Mouse (Mus musculus): ENCODE data around the gene Stap2. TPM values are rescaled to one million over a fixed set of nuclear protein-coding genes. Genes with fewer than 3 reads are reported as not detected.

The Stap2 gene
- polyA plus RNA-seq, 1 experiment from 2014 or later, result 15.9 TPM

DNA sequence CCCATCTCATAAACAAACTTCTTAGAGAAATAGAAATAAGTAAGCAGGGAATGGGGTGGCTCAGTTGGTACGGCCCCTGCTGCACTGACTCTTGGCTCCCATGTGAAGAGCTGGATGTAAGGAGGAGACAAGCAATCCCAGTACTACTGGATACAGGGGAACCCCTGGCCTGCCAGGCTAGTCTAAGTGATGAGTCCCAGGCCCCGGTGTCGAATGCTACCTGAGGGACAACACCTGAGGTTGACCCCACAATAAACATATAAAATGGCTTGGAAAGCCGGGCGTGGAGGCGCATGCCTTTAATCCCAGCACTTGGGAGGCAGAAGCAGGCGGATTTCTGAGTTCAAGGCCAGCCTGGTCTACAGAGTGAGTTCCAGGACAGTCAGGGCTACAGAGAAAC, 26.0 kb upstream of the Stap2 start:
- peaks cover 44% of the 10 kb centered on the region for H3K36me3 ChIP-seq (ENCODE audit: control insufficient read depth, insufficient read depth, low read length)
- H3K4me3 ChIP-seq (ENCODE audit: control insufficient read depth in 1 of 2, insufficient read depth in 1 of 2, low read depth in 1 of 2, low read length in 2 of 2), result no peak overlapping the region
- no peak for ATAC-seq (ENCODE audit: insufficient number of reproducible peaks, insufficient read depth, low FRiP score, low read depth)
- no peaks in the 10 kb centered on the region for H3K27me3 ChIP-seq (ENCODE audit: control insufficient read depth, insufficient read depth, low read length)
- H3K27ac ChIP-seq (replicated peaks in 1 of 2; ENCODE audit: control insufficient read depth in 1 of 2, insufficient read depth in 1 of 2, low read depth in 2 of 2, low read length in 2 of 2), result peak overlapping the region; percentile 14 to 39; a peak in 1 of 4 replicates
- peaks cover 13 to 19% of the 10 kb centered on the region in 2 experiments; a peak in 3 of 4 replicates for H3K4me1 ChIP-seq (ENCODE audit: control insufficient read depth in 2 of 2, insufficient read depth in 2 of 2, low read length in 2 of 2)
- H3K9me3 ChIP-seq (ENCODE audit: control insufficient read depth, low read length), result no peaks in the 10 kb centered on the region
- WGBS, result 93% methylated on average over 7 of the region's 7 CpGs
- H3K9ac ChIP-seq (ENCODE audit: low read length), result no peak overlapping the region
- H3K4me2 ChIP-seq (ENCODE audit: low read length), result no peak overlapping the region

DNA sequence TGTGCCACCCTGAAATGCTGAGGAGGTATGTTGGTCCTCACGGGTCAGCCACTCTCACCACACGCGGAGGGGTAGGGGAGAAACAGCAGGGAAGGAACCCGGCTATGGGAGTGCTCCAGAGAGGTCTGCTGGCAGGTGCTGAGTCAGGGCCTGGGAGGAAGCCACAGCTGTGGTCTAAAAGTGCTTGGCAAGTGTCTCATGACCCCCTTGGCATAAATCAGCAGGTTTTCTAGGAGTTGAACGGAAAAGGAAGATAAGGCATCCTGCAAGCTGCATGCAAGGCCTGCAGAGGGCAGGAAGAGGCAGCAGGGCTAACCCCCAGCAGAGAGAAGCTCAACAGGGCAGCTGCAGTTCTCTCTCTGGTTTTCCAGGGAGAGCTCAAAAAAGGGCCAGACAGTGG, 25.5 kb upstream of the Stap2 start:
- Histone ChIP-seq H3K4me2 (ENCODE audit: low read length) (no peak overlapping the region), H3K36me3 (ENCODE audit: control insufficient read depth, insufficient read depth, low read length) (peaks cover 44% of the 10 kb centered on the region), H3K27me3 (ENCODE audit: control insufficient read depth, insufficient read depth, low read length) (no peaks in the 10 kb centered on the region)

DNA sequence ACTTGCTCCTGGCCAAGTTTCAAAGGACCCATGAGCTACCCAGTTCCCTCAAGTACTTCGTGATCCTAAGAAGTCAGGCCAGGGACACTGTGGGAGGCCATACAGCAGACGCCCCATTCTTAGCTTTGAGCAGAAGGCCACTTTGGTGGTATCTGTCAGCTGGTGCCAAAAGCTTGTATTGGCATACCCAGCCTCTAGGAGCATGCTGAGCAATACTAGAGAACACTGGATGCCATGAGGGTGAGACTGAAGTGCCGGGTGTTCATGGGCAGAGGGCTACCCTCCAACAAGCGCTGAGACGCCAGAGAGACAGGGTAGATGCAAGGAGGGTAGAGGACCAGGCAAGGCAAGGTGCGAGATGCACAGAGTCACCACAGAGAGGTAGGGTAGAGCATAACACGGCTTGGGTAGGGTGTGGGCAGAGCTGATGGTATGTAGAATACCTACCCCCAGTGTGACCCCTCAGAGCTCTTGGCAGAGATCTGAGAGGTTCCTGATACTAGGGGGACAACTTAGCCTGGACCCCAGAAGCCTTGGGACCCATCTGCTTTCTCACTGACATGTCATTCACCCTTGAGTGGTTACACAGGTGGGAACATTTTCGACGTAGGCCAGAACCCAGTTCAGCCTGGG, 25.0 kb upstream of the Stap2 start:
- Histone ChIP-seq H3K4me3 (ENCODE audit: control insufficient read depth in 1 of 2, insufficient read depth in 1 of 2, low read depth in 1 of 2, low read length in 2 of 2) (no peak overlapping the region), H3K9me3 (ENCODE audit: control insufficient read depth, low read length) (no peaks in the 10 kb centered on the region), H3K9ac (ENCODE audit: low read length) (no peak overlapping the region), H3K4me1 (ENCODE audit: control insufficient read depth in 2 of 2, insufficient read depth in 2 of 2, low read length in 2 of 2) (peaks cover 20 to 29% of the 10 kb centered on the region in 2 experiments), H3K36me3 (ENCODE audit: control insufficient read depth, insufficient read depth, low read length) (peaks cover 44% of the 10 kb centered on the region), H3K27ac (replicated peaks in 1 of 2; ENCODE audit: control insufficient read depth in 1 of 2, insufficient read depth in 1 of 2, low read depth in 2 of 2, low read length in 2 of 2) (no peak overlapping the region), H3K27me3 (ENCODE audit: control insufficient read depth, insufficient read depth, low read length) (no peaks in the 10 kb centered on the region), H3K4me2 (ENCODE audit: low read length) (no peak overlapping the region)
- no peak for ATAC-seq (ENCODE audit: insufficient number of reproducible peaks, insufficient read depth, low FRiP score, low read depth)
- WGBS, result 89% methylated on average over 9 of the region's 9 CpGs

More for the DNA sequence above, 25.5 kb upstream of the Stap2 start:
- Histone ChIP-seq H3K4me3 (ENCODE audit: control insufficient read depth in 1 of 2, insufficient read depth in 1 of 2, low read depth in 1 of 2, low read length in 2 of 2) (no peak overlapping the region), H3K9me3 (ENCODE audit: control insufficient read depth, low read length) (no peaks in the 10 kb centered on the region), H3K27ac (replicated peaks in 1 of 2; ENCODE audit: control insufficient read depth in 1 of 2, insufficient read depth in 1 of 2, low read depth in 2 of 2, low read length in 2 of 2) (peak overlapping the region; percentile 14 to 39; a peak in 1 of 4 replicates), H3K4me1 (ENCODE audit: control insufficient read depth in 2 of 2, insufficient read depth in 2 of 2, low read length in 2 of 2) (peaks cover 17 to 24% of the 10 kb centered on the region in 2 experiments), H3K9ac (ENCODE audit: low read length) (no peak overlapping the region)
- 44% methylated on average over 5 of the region's 5 CpGs for WGBS
- ATAC-seq (ENCODE audit: insufficient number of reproducible peaks, insufficient read depth, low FRiP score, low read depth), result no peak; the same call in 1 of the 2 replicates

DNA sequence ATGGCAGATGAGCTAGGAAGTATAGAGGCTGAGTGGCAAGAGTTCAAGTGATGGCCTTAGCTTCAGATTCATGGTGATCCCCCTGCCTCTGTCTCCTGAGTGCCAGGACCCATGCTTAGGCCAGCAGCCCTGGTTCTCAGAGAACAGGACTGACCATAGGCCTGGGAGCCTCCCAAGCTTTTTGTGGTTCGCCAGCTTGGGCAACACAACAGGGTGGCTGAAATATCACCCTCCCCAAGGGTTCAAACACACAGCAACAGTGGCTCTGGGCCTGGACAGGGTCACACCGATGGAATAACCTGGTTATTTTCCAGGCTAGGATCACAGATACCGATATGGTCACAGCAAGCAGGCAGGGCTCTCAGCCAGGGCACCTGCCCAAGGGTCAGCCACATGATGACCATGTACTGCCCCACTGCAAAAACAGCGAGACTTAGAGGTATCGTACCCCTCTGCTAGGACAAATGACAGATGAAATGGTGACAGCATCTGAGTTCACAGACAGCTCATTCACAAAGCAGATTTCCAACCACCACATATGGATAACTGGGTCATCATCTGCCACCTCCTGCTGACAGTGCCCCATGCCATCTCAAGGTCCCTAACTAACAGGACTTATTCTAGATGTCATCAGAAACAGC, 22.5 kb upstream of the Stap2 start:
- no peak overlapping the region; the same call in 1 of the 2 replicates for H3K9ac ChIP-seq (ENCODE audit: low read length)
- no peak overlapping the region for H3K4me3 ChIP-seq (ENCODE audit: control insufficient read depth in 1 of 2, insufficient read depth in 1 of 2, low read depth in 1 of 2, low read length in 2 of 2)
- 81% methylated on average over 5 of the region's 5 CpGs for WGBS
- H3K9me3 ChIP-seq (ENCODE audit: control insufficient read depth, low read length), result no peaks in the 10 kb centered on the region
- H3K27me3 ChIP-seq (ENCODE audit: control insufficient read depth, insufficient read depth, low read length), result no peaks in the 10 kb centered on the region
- peaks cover 36 to 43% of the 10 kb centered on the region in 2 experiments for H3K4me1 ChIP-seq (ENCODE audit: control insufficient read depth in 2 of 2, insufficient read depth in 2 of 2, low read length in 2 of 2)
- H3K36me3 ChIP-seq (ENCODE audit: control insufficient read depth, insufficient read depth, low read length), result peaks cover 24% of the 10 kb centered on the region
- no peak overlapping the region for H3K27ac ChIP-seq (replicated peaks in 1 of 2; ENCODE audit: control insufficient read depth in 1 of 2, insufficient read depth in 1 of 2, low read depth in 2 of 2, low read length in 2 of 2)
- ATAC-seq (ENCODE audit: insufficient number of reproducible peaks, insufficient read depth, low FRiP score, low read depth), result no peak
- H3K4me2 ChIP-seq (ENCODE audit: low read length), result no peak overlapping the region

DNA sequence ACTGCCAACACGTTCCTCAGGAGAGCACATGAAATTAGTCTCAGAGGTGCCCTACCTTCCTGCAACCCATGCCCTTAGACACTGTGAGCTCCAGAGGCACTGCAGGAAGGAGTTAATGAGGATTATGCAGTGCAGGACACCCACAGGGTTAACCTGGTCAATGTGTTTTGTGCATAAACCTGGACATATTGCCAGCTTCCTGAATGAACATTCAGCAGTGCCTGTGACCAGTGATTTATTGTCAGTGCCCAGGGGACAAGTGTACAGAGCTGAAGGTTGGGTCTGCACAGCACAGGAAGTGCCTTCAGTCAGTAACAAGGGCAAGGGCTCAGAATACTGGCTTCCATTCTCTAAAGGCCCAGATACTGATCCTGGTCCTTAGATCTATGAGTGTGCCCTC, 21.5 kb upstream of the Stap2 start:
- ATAC-seq (ENCODE audit: insufficient number of reproducible peaks, insufficient read depth, low FRiP score, low read depth), result no peak
- H3K27ac ChIP-seq (replicated peaks in 1 of 2; ENCODE audit: control insufficient read depth in 1 of 2, insufficient read depth in 1 of 2, low read depth in 2 of 2, low read length in 2 of 2), result peak overlapping the region in 1 of 2 experiments; percentile 46; a peak in 2 of 4 replicates
- H3K27me3 ChIP-seq (ENCODE audit: control insufficient read depth, insufficient read depth, low read length), result no peaks in the 10 kb centered on the region
- no peaks in the 10 kb centered on the region for H3K9me3 ChIP-seq (ENCODE audit: control insufficient read depth, low read length)
- no peak overlapping the region for H3K4me2 ChIP-seq (ENCODE audit: low read length)
- H3K9ac ChIP-seq (ENCODE audit: low read length), result peak overlapping the region; percentile 39
- 38% methylated on average over 1 of the region's 1 CpGs for WGBS
- H3K36me3 ChIP-seq (ENCODE audit: control insufficient read depth, insufficient read depth, low read length), result peaks cover 22% of the 10 kb centered on the region
- H3K4me3 ChIP-seq (ENCODE audit: control insufficient read depth in 1 of 2, insufficient read depth in 1 of 2, low read depth in 1 of 2, low read length in 2 of 2), result no peak overlapping the region
- H3K4me1 ChIP-seq (ENCODE audit: control insufficient read depth in 2 of 2, insufficient read depth in 2 of 2, low read length in 2 of 2), result peaks cover 41 to 48% of the 10 kb centered on the region in 2 experiments

DNA sequence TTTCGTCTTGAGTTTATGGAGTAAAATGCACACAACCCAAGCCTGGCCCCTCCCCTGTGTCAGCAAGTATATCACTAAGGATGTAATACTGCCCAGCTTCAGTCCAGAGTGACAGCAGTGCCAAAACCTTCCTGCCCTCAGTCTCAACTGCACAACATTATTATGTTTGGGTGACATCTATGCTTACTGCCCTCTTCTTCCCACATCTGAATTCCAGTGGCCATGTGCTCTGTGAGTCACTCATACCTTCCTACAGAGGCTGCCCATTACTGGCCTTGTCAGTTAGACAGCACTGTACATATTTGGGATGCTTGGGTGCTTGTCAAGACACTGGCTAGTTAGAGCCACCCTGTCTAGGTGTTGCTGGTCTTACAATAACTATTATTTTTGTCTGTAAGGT, 20.9 kb upstream of the Stap2 start:
- Histone ChIP-seq H3K27me3 (ENCODE audit: control insufficient read depth, insufficient read depth, low read length) (no peaks in the 10 kb centered on the region), H3K4me2 (ENCODE audit: low read length) (no peak overlapping the region), H3K9me3 (ENCODE audit: control insufficient read depth, low read length) (no peaks in the 10 kb centered on the region), H3K4me3 (ENCODE audit: control insufficient read depth in 1 of 2, insufficient read depth in 1 of 2, low read depth in 1 of 2, low read length in 2 of 2) (no peak overlapping the region), H3K9ac (ENCODE audit: low read length) (peak overlapping the region; percentile 39; the same call in 1 of the 2 replicates), H3K27ac (replicated peaks in 1 of 2; ENCODE audit: control insufficient read depth in 1 of 2, insufficient read depth in 1 of 2, low read depth in 2 of 2, low read length in 2 of 2) (peak overlapping the region; percentile 6 to 46), H3K4me1 (ENCODE audit: control insufficient read depth in 2 of 2, insufficient read depth in 2 of 2, low read length in 2 of 2) (peaks cover 41 to 46% of the 10 kb centered on the region in 2 experiments), H3K36me3 (ENCODE audit: control insufficient read depth, insufficient read depth, low read length) (peaks cover 22% of the 10 kb centered on the region)
- ATAC-seq (ENCODE audit: insufficient number of reproducible peaks, insufficient read depth, low FRiP score, low read depth), result no peak
- WGBS, result 58% methylated on average over 1 of the region's 1 CpGs

DNA sequence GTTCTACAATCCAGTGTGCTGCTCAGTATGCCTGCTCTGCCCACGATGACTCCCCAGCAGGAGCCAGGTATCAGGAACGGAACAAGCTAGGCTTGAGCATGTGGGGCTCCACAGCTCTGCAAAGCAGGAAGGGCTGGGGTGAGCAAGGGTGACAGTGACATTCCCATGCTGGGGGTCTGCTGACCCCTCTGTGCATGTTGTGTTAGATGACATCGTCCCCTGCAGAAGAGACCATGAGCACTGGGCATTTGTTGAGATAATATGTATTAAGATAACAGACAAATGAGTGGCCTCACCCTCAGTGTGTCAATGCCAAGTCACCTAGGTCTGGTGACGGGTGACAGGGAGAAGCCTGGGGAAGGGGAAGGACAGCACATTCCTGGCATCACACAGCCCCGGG, 19.5 kb upstream of the Stap2 start:
- Histone ChIP-seq H3K4me3 (ENCODE audit: control insufficient read depth in 1 of 2, insufficient read depth in 1 of 2, low read depth in 1 of 2, low read length in 2 of 2) (no peak overlapping the region), H3K4me2 (ENCODE audit: low read length) (no peak overlapping the region), H3K4me1 (ENCODE audit: control insufficient read depth in 2 of 2, insufficient read depth in 2 of 2, low read length in 2 of 2) (peaks cover 46 to 48% of the 10 kb centered on the region in 2 experiments), H3K9me3 (ENCODE audit: control insufficient read depth, low read length) (no peaks in the 10 kb centered on the region), H3K27ac (replicated peaks in 1 of 2; ENCODE audit: control insufficient read depth in 1 of 2, insufficient read depth in 1 of 2, low read depth in 2 of 2, low read length in 2 of 2) (0 out of 4 replicates have a peak overlapping the region, but pooled peaks of 1 of the 2 experiments have one; percentile 2), H3K27me3 (ENCODE audit: control insufficient read depth, insufficient read depth, low read length) (no peaks in the 10 kb centered on the region), H3K9ac (ENCODE audit: low read length) (no peak overlapping the region), H3K36me3 (ENCODE audit: control insufficient read depth, insufficient read depth, low read length) (peaks cover 22% of the 10 kb centered on the region)
- no peak for ATAC-seq (ENCODE audit: insufficient number of reproducible peaks, insufficient read depth, low FRiP score, low read depth)
- 33% methylated on average over 5 of the region's 5 CpGs for WGBS
